Mouse (Mus musculus) testis, postnatal 14 days (tissue): Measurements from ENCODE around the gene St8sia2.
"Not testable (repeated sequence)": the region's sequence is repeated elsewhere in the genome, so short reads cannot be mapped to it uniquely, and the experiment has no call there.

ENCODE experiments used
- DNase-seq: peaks from one replicate; pipeline ENCODE4 v3.0.0; 2021; ENCODE audit warnings: low spot score

St8sia2 gene

GRCm38 (mm10) chr7:73989366-73989765 is 24.1 kb downstream of the St8sia2 start:
- no peak for DNase-seq

- not testable (repeated sequence) for DNase-seq
These were observed 41.3 kb downstream of the St8sia2 start for GRCm38 (mm10) chr7:73972157-73972556.

GRCm38 (mm10) chr7:73965164-73965563 is 48.3 kb downstream of the St8sia2 start:
- DNase-seq, result no peak

DNA sequence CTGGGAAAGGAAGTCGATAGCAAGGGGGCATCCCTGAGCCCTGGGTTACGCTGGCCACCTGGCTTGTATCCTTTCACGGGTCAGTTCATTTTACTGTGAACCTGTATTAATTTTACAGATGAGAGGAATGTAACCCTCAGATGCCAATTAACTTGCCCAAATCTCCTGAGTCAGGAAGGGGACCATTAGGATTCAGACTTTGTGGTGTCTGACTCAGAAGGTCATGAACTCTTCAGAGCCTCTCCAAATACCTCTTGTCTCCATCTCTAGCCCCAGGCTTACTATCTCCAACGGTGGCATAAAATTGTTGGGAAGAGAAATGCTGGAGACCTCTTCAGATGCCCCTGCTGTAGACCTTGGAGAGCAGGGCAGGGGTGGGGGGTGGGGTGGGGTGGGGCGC is 51.1 kb downstream of the St8sia2 start:
- DNase-seq, result no peak

DNA sequence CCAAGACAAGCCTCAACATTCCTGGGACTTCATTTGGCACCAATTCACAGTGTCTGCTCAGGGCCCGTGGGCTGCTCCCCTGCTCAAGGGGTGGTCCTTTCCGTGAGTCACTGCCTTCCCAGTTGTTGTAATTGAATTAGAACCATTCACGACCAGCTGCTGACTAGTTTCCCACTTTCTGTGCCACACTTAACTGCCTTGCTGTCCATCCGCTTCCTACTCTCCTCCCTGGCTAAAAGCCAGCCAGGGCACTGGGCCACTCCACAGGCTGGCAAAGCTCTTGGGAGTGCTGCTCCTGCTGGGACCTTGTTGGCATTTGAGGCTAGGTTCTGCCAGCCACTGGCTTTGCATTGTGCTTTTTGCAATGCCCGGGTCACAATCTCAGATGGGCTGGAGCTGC is 59.0 kb downstream of the St8sia2 start:
- no peak for DNase-seq

DNA sequence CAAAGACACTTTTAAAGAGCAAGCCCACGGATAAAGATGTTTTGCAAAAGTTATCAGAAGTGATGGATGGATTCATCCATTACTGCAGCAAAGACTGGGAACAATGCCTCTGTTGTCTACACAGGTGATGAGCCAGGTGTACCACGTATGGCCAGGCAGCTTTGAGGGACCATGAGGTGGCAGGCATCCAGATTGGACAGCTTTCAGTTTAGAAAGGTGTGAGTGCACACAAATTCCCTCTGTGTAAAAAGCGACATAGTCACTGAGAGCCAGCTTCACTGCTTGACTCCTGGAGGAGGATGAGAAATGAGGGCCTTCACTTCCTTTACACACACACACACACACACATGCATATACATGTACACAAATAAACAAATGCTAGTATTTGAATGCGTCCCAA is 60.4 kb downstream of the St8sia2 start:
- no peak for DNase-seq

DNA sequence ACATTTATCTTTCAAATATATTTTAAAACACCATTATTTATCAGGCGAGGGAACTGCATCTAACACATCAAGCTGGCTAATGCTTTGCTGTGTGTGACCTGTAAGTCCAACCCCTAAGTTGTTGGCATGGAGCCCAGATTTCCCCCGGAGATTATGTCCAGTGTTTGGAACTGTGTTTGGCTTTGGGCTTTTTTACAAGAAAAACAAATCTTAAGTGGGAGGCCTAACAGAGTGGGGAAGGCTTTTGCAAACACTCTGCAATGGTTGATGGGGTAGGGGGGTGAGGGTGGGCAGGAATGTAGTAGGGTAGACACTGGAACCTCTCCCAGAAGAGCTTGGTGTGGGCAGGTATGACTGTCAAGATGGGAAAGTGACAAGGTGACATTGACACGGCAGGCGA is 71.8 kb downstream of the St8sia2 start:
- no peak for DNase-seq

GRCm38 (mm10) chr7:73939236-73939635 is 74.3 kb downstream of the St8sia2 start:
- DNase-seq, result no peak

DNA sequence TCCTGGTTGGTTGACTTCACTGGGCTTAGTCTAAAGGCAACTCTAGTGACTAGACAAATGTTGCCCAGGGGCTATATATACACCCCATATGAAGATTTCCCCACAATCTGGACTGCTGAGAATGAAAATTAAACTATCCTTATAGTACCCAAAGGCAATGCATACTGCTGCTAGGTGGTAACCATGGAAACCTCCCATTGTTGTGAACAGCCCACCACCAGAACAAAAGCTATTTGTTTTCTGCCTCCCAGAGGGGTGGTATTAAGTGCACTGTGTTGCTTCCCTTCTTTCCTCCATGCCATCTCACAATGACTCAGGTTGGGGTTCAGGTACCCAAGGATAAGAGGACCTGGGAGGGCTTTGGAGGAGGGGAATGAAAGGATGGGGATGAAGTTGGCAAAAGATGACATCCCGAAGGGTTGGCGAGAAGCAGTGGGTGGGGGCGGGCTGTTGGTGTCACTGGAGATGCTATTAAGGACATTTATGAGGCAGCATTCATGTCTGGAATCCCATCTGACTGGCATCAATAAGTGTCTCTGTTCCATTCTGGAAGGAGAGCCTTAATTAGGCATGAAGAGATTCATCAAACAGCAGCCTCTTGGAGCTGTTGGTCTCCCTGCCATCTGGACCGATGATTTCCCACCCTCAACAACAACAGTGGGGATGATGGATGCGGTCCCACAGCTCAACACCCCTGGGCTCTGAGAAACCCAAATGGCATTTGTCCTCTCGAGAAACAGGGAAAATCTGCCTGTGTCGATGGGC is 75.3 kb downstream of the St8sia2 start:
- no peak for DNase-seq

DNA sequence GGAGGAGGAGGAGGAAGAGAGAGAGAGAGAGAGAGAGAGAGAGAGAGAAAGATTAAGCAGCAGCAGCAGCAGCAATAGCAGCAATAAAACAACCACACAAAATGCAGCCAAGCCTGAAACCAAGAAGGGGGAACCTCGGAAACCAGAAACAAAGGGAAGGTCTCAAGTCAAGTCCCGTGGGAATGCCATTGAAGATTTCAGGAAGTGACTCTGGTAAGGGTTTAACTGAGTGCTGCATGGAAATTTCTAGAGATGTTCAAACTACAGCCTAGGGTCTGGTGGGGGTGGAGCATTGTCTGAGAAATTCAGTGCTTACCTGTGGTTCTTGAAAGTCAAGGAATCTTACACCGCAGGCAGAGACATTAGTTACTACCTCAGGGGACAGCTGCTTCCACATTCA is 77.4 kb downstream of the St8sia2 start:
- DNase-seq, result no peak

DNA sequence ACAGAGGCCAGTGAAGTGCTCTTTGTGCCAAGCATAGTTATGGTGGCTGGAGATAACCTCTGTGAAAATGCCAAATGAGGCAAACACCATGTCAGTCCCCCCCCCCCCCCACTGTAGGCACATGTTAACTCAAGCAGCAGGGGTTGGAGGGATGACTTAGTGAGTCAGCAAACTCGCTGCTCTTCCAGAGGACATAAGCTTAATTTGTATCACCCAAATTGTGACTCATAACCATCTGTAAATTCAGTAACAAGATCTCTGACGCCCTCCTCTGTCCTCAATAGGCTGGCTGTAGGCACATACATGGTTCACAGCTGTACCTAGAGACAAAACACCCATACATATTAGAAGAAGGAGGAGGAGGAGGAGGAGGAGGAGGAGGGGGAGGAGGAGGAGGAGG is 77.8 kb downstream of the St8sia2 start:
- no peak for DNase-seq

DNA sequence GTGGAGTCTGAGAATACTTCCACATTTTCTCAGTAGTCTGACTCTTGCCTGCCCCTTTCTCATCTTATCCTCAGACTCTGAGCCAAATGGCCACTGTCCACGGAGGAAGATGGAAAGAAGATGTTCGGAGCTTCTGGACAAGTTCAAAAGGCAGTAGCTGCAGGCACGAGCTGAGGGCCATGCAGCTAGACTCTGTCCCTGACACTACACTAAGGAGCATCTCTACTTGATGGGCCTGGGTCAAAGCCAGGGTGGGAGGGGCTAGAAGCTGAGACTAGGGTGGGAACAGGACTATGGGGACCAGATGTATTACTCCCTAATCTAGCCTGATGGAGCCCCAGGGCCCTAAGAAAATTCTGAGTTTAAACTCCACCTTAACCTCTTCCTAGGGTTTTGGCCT is 80.5 kb downstream of the St8sia2 start:
- DNase-seq, result no peak

- DNase-seq, result no peak
These were observed 92.5 kb downstream of the St8sia2 start for GRCm38 (mm10) chr7:73920921-73921485.

GRCm38 (mm10) chr7:73917633-73918311 is 95.7 kb downstream of the St8sia2 start:
- no peak for DNase-seq

GRCm38 (mm10) chr7:73911899-73912298 is 101.6 kb downstream of the St8sia2 start:
- DNase-seq, result no peak

- DNase-seq, result no peak
These were observed 102.6 kb downstream of the St8sia2 start for GRCm38 (mm10) chr7:73910843-73911242.

DNA sequence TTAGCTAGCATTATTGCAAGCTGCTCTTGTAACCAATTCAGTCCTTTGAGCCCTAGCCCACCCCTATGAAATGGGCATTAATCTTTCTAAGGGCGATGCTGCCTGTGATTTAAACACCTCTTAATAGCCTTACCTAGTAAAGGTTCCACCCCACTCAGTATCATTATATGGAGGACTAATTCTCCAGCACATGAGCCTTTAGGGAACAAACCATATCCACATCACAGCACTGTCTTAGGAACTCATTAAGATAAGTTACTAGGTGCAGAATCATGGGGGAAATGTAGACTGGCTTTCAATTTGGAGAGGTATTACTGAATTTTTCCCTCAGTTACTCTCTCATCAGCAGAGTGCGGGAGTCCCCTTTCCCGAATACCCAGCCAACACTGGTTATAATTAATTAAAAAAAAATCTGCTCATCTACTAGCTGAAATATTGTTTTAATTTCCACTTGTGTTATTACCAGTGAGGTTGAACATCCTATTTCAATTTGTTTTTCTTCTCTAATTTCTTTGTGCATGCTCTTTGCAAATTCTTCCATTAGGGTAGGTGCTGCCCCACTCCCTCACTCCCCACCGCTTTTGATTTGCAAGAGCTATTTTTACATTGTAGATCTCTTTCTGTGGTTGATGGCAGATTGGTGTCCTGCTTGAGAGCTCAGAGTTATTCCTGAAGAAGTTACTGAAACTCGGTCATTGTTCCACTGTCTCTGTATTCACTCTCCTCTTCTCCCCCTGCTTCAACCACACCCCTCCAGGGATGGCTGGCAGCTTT is 103.9 kb downstream of the St8sia2 start:
- no peak for DNase-seq

DNA sequence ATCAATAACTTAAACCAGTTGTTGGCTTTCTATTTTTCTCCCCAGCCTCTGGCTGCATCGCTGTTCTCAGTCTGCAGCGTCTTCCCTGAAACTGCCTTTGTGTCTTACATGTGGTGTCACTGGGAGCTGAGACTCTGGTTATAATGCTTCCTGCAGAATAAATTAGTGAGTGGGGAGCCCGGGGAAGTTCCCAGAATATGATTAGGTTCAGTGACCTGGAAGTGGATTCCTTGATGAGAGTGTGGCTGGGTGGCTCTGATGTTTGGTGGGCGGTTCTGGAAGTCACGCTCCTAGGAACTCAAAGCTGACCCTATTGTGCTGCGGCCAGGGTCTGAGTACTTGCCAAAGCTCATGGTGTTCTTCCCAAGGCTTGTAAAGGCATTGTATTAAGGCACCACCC is 119.0 kb downstream of the St8sia2 start:
- no peak for DNase-seq

- DNase-seq, result no peak
These were observed 121.7 kb downstream of the St8sia2 start for GRCm38 (mm10) chr7:73891830-73892229.

GRCm38 (mm10) chr7:73890891-73891610 is 122.4 kb downstream of the St8sia2 start:
- no peak for DNase-seq

DNA sequence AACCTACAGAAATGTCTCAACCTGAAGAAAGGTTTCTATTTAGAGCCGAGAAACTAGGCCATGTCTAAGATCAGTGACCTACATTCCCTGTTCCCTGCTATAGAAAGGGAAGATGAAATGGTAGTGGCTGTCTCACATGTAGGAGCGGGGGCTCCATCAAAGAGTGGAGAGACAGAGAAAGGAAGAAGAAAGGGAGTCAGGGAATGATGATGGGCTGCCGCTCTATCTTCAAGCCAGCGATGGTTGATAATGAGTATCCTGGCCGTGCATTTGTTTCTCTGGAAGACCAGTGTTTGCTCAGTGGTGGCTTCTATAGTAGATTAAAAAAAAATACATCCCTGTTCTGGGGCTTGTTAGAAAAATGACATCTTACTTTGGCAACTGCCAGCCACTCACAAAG is 123.0 kb downstream of the St8sia2 start:
- DNase-seq, result no peak
